Mouse (Mus musculus) ovary, postnatal 36 days (tissue): ENCODE results near the gene Shisa6.
"Not testable (repeated sequence)": the region's sequence is repeated elsewhere in the genome, so short reads cannot be mapped to it uniquely, and the experiment has no call there.

Source experiments
- DNase-seq: peaks from one replicate; pipeline ENCODE4 v3.0.0; 2022; ENCODE audit warnings: low spot score, mixed read lengths

The Shisa6 gene

DNA sequence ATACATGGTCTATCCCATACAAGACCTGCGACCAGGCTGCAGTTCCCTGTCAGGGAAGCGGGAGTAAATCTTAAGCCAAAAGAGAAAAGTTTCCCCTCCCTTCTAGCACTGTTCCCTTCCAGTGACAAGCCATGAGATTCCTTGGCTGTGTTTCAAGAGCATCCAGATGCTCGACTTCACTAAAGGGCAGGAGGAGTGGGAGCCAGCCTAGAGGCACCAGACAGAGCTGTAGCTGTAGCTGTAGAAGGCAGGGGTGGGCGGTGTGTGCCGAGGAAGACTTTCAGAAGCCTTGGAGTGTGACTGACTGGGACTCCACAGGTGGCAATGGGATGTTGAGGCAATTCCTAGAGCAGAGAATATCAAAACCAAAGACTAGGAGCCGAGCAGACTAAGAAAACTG is 43.3 kb downstream of the Shisa6 start:
- DNase-seq, result no peak

DNA sequence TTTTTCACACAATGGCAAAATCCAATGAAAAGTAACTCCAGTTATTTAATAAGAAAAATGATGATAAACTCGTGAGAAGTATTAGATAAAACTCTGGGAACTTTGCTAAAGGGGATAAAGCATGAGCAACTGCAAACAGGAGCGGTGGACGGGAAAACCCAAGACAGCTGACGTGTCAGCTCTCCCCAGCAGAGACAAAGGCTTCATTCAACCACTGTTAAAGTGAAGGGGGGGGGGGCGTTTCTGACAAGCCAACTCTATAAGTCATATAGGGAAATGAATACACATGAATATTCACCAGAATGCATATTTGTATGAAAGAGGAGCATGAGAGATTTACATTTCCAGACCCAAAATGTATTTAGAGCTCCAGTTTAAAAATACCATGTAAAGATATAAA is 83.1 kb downstream of the Shisa6 start:
- DNase-seq, result no peak

DNA sequence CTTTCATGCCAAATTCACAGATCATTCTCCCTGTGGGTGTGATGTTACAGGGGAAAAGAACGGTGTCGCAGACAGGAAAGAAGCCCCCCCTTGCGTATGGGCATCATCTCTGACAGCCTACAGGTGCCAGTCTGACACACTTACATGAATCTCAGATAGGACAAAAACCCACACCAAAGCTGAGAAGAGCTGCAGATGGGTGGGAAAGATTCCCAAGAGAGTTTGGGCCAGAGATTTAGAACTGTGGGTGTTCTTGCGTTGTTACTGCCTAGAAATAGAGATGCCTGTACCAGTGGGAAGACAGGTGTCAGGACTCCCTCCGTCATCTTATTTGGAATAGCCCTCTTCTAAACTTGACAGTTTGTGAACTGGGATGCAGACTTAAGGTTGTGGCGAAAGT is 99.6 kb downstream of the Shisa6 start:
- DNase-seq, result no peak

DNA sequence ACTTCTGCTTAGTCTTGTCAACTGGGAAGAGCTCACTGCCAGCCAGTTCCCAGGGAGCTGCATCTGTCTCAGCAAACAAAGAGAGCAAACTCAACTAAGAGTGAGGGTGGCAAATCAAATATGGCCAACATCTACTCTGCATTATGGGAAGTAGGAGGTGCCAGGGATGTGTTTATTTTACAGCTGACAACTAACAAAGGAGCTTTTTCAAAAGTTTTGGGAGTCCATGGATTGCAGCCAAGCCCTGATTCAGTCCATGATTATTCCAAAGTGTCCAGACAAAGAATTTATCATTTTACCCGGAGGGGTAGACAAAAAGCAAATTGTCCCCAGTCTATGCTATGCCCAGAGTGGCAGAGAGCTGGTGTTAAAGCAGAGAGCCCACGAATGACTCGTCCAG is 107.5 kb downstream of the Shisa6 start:
- no peak for DNase-seq

DNA sequence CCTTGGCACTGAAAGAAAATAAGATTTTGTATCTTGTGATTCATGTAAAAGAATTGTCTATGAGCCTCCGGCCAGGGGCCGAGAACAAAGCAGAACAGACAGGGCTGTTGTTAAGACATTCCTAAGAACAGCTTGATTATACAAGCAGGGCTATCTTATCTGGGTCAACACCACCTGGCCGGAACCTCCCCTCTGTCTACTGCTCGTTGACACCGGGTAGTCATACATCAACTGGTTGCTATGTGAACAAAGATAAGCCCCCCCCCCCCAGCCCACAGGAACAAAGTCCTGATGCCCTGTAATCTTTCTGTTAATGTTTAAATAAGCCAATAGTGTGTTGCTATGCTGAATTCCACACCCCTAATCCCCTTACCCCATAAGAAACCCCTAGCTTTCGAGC is 117.0 kb downstream of the Shisa6 start:
- DNase-seq, result not testable (repeated sequence)

DNA sequence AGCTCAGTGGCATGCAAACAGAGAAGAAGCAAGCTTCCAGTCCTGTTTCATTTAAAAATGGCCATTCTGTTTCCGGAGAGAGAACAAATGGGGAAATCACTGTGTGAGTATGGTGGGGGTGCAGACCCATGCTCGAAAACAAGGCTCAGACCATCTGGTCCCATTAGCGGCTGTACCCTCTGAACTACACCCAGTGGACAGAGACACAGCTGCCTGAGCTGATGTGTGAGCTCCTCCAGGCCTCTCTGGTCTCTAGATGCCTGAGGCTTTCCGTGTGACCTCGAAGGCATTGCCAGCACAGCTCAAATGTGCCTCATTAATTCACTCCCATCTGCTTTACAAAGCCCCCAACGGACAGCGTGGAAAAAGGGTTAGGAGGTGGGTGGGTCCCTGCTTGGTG is 125.7 kb downstream of the Shisa6 start:
- no peak for DNase-seq

DNA sequence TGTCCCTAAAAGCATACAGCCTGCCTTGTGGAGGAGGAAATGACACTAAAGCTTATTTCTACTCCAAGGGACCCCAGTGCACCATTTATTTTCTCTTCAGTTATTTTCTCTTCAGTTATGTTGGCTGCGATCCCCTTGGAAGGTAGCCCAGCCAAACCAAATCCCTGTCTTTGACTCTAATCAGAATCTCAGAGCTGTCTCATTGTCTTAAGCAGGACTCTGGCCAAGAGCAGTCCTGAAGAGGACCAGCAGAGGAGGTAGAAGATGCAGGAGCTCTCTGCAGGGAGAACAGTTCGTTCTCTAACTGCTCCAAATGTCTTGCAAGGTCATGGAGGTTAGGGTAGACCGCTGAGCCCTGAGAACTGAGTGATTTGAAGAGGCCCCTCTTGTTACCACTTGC is 138.2 kb downstream of the Shisa6 start:
- DNase-seq, result peak; percentile 7

DNA sequence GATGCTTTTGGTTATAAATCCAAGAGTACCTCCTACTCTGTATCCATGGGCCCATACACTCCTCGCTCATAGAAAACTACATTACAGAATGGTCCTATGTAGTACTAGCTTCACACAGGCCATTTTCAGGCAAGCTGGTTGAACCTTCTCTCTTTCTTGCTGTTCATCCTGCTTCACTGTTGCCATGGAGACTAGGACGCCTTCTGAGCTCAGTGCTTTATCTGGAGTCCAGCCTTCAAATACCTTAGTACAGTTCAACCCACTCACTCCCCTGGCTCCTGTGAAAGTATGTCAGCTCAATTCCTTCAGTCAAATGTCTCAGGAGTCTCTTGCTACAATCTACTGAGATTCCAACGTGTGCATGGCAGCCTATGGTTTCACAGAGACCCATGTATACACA is 154.0 kb downstream of the Shisa6 start:
- no peak for DNase-seq

DNA sequence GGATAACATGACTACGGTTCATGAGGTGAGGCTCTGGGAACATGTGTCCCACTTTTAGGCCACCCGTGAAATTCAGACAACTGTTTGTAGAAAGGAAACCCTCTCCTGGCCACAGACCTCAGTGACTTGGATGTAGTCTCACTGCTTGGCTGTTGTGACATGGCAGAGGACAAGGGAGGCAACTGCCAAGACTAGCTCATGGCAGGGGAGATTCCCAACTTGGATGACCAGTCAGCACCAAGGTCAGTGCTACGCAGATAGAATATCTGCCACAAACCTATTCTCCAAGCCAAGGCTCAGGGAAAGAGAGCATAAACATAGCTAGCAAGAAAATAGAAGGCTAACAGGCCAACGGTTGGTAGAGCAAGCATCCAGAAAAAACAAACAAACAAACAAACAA is 156.0 kb downstream of the Shisa6 start:
- no peak for DNase-seq

DNA sequence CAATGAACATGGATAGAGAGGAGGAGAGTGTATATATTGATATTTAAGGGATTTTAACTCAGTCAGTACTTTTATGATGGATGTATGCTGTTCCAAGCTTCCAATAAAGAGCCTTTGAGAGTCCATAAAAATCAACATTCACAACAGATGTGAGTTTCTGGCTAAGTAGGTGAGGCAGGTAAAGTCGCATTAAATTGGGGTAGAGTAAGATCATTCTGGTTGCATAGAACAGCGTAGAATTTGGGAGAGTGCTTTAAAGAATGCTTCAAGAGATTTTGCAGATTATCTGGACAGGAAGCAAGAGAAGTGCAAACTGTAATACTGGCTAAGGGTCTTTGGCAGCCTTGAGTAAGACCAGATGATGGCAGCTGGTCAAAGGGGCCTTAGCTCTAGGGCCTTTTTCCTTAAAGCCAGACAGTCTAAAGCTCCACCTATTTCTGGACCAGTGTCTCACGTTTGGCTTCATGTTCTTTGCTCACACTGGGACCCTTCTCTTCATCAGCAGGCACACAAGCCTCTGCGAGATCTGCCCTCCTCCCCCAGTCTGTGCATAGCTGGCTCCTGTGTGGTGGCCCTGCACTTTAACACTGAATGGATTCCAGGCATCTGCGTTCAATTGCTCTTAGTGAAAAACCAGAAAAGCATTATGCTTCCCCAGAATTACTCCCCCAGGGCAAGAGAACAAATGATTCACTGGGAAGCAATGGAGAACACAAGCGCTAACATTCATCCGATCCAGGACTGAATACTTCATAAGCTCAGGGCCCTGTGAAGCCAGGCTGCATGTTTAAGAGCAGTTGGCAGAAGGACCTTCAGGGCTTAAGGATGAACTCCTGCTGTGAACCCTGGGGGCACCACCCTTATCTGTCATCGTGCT is 158.7 kb downstream of the Shisa6 start:
- DNase-seq, result no peak

DNA sequence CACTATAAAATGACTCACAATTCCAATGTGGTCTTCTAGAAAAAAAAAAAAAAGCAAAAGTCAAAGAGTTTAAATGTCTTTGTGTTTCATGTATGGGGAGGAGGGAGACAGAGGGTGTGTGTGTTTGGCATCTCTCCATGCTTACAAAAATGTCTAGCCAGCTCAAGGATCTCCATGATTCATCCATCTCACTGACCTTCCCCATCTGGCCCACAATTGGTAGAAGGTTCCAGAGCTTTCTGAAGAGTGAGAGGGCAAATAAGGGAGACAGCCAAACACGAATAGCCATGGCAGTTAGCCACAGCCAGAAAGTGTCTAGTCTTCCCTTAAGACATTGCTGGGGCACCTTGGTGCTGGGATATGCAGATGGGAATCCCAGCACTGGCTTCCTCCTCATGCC is 166.0 kb downstream of the Shisa6 start:
- DNase-seq, result no peak

DNA sequence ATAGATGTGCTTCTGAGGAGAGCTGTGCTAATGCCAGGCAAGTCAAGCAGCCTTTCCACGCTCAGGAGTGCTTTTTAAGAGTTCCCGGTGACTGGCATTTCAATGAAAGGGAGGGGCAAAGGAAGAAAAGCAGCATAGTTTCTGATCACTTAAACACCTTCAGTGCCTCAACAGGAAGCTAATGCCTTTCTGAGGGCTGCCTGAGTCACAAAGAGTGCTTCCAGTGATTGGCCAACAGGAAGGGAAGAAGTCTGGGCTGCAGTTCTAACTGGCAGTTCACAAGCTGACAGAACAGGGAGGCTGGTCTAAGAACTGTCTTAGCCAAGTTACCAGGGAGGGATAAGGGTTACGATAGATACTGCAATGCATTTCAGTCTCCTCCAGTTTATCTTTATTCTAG is 180.9 kb downstream of the Shisa6 start:
- no peak for DNase-seq

DNA sequence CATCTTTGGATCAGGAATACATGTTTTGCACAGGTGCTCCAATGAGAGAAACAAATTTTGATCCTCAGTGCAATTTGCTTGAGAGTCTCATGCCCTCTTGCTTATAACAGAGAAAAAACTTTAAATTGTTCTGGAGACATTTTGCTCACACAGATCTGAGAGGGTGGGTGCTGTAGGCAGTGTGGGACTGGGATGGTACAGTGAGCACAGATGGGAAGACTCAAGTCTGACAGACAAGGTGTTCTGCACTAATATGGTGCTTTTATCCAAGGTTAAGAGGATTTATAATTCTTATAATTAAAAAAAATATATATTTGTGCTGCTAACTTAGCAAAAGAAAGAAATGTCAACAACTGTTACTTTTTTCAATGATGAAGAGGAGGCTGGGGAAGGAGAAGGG is 189.5 kb downstream of the Shisa6 start:
- DNase-seq, result no peak

DNA sequence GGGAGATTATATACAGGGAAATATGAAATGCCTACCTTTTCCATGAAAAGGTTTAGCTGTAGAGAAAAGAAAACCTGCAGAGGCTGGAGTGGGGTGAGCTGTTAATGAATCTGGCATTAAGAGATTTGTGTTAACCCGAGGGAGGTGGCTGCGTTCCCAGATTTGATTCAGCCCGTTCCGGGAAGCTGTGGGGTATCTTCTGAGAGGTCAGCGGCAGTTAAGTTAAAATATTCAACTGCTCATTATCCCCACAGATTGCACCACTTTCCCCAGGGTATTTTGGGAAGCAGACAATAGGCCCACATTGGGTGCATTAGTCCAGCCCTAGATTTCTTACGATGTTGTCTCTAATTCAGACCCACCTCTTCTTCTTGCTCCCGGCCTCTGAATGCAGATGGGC is 213.0 kb downstream of the Shisa6 start:
- DNase-seq, result no peak

DNA sequence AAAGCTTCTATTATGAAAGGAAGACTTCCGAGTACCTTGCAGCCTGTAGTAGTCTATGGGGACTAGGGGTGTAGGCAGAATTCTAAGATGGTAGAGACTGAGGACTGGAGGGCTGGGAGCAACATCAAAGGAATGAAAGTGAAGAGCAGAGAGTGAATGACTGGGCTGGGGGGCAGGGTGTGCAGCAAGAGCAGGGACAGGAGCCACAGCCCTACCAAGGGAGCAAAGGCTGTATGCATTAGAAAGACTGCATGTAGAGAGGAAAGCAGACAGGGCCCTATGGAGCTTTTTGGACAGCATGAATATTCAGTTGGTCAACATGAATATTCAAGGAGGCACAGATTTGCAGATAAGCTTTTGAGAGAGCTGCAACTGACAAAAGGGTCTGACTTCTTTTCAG is 221.4 kb downstream of the Shisa6 start:
- no peak for DNase-seq

DNA sequence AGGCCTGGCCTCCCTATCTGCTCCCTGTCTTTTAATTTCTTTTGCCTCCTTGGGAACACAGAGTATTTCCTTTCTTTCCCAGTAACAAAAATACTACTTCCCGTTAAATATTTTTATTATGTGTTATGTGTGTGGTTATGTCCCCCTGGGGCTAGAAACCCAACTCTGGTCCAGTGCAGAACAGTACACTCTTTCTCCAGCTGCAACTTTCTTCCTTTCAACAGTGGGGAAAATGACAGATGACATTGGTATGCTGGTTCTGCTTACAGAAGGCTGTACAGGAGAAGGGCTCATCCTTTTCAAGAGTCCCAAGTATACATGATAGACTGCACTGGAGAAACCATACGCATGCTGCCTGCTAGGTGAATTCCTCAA is 251.1 kb downstream of the Shisa6 start:
- DNase-seq, result no peak

DNA sequence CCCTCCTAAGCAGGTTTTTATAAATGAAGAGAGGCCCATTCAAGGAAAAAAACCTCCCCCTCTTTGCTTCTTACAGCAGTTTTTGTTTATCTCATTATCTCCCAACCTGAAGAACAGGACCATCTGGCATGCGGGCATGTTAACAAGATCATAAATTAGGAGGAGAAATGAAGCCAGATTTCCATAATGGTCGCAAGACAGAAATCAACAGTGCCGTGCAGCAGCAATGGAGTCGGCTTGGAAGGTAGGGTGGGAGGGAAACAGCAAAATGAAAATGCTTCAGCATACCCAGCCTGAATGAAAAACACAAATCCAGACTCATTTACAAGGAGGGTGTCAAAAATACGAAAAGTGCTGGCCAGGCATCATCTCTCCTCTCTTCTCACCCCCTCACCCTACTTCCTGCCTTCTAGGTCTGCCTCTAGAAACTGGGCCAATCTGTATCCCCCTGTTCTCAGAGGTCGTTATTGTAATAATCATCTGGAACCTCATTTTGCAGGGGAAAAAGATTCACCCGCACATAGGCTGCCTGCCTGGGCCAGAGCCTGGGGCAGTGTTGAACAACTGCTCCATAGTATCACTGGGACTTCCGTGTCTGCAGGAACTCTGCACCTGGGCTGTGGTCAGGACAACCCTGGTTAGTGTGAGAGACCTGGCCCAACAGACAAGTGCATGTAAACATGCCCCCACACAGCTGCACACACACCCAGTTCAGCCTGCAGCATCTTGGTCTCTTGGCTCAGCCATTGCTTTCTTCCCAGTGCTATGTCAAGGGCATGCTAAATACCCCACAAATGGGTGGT is 251.7 kb downstream of the Shisa6 start:
- DNase-seq, result no peak

DNA sequence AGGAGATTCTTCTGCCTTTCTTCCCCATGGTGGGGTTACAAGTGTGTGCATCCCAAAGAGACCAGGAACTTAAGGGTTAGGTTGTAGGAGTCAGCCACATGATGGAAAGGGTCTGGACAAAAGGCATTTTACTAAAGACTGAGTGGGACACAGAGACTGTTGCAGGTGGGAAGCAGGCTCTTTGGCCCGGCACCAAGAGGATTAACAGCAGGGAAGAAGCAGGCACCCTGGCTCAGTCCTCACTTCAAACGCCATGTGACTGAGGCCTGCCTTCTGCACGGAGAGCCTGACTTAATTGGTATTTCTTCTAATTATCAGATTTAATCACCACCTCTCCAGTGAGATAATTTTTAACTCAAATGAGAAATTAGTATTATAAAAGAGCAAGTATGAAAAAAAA is 258.7 kb downstream of the Shisa6 start:
- no peak for DNase-seq

DNA sequence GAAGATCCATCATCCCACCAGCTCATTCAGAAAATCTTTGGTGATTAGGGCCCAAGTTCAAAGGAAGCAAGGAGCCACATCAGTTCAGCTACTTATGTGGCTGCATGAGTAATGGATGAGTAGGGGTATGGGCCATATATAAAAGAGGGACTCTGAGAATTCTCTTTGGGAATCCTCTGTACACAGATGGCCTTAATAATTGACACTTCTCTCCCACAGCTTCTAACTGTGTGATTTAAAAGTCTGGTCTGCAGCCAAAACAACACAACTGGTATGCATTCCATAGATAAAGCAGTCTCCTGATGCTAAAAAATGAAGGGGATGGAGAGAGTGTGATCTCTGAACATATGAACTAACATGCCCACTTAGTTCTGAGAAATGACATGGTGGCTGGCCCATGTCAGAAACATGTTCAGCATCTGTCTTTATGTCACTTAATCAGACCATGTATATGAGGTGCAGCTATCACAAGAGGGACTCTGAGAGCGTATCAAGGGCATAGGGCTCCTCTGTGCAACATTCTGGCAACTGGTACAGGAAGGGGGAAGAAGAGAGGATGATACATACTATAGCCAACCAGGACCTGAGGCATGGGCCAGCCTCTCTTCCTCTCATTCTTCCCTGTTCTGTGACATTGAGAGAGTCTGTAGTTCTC is 260.3 kb downstream of the Shisa6 start:
- DNase-seq, result no peak

DNA sequence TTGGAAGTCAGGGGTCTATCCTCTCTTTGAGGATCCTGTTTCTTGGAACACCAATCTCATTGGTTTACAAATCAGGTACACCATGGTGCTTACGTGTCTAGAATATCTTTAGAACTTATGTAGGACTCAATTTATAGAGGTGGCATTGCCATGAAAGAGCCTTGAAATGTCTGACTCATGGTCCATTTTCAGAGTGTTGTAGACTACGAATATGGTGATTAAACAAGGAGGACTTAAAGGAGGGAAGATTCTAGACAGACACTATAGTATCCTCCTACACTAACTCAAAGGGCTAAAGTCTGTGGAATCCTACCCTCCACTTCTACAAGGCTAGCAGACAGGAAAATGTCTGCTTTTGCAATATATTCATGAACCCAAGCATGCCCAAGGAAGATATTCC is 265.6 kb downstream of the Shisa6 start:
- DNase-seq, result no peak

DNA sequence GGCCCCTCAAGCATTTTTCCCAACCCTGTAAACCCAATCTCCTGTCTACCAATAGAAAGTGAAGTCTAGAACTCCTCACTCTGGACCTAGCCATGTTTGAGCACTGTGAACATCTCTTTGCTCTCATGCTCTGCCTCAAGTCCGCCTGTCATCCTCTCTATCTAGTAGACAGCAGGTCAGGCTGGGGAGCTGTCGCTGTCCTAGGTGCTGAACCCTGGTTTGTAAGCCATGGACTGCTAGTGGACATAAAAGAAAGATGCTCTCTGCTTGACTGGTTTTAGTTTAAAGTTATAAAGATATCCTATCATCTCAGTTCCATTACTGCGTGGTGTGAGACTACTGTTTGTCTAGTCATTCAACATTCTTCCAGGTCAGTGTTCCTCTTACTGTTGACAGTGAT is 266.9 kb downstream of the Shisa6 start:
- DNase-seq, result peak; percentile 62

DNA sequence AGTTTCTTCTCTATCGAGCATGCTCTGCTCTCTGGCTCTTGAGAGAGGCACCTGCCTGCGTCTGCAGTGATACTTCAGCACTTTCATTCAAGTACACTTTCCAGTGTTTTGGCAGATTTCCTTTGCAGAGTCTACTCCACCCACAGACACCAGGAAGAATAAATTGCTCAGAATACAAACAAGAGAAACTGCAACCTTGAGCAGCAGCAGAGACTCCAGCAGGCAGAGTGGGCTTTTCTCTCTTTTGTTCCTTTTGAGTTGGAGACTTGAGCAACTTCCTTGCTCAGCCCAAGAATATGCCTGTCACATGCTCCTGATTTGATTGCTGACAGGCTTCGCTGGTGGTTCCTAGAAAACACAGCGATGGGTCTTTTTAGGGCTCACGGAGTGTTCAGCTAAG is 278.6 kb downstream of the Shisa6 start:
- DNase-seq, result no peak

DNA sequence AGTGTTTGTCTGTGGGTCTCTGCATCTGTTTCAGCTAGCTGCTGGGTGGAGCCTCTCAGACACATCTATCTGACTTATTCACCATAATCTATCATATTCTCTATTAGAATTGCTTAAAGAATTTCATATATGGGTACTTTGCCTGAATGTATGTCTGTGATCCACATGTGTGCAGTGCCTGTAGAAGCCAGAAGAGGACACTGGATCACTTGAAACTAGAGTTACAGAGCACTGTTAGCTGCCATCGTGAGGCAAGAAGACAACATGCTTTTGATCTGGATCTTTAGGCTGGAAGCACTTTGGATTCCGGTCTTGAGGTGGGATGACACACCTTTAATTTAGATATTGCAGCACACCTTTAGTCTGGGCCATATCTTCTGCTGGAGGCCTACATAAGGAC is 289.2 kb downstream of the Shisa6 start:
- DNase-seq, result no peak
